In the genomic region with DNA sequence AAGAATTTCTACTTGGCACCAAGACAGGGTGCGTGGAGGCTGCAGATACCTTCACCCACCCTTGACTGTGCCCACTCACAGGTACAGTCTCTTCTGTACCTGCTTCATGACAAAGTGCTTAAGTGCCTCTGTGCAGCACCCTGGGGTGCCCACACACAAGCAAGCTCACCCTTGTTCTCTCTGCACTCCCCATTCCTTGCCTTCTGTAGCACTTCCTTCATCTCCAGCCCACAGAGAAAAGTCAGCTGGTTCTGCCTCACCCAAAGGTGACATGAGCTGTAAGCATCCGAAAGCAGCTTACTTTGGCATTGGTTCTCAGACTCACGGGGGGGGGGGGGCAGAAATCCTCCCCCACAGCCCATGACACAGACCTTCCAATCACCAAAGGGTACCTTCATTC, we compare ENCODE assay signal across 26 mouse cellular contexts. TPM values are rescaled to one million over a fixed set of nuclear protein-coding genes. Genes with fewer than 3 reads are reported as not detected.
DNase-seq lines count a peak whose midpoint lies in the region; ATAC-seq lines count a peak whose summit lies in the region.
"Had no signal": no experiment of that assay in that cellular context is flagged by ENCODE, and none has a peak within 500 bp of the region (broad histone marks: within the 10 kb centered on the region; RNA-seq: fewer than 3 reads in every experiment).

No protein-coding gene starts in this region.

- H3K9me3 ChIP-seq in forebrain, embryonic 10.5 days = no peaks in the 10 kb centered on the region
- no peaks in the 10 kb centered on the region for H3K9me3 ChIP-seq in forebrain, embryonic 16.5 days (ENCODE audit: control insufficient read depth, low read length)
- H3K9me3 ChIP-seq: embryonic facial prominence, embryonic 13.5 days; embryonic facial prominence, embryonic 15.5 days; forebrain, embryonic 13.5 days; forebrain, embryonic 15.5 days; G1E had no signal

- H3K4me2 ChIP-seq in forebrain, embryonic 16.5 days (ENCODE audit: low read length) = no peak overlapping the region
- H3K4me2 ChIP-seq: embryonic facial prominence, embryonic 13.5 days; embryonic facial prominence, embryonic 15.5 days; forebrain, embryonic 13.5 days; forebrain, embryonic 15.5 days had no signal

- WGBS in forebrain, embryonic 10.5 days = 84% methylated on average over 3 of the region's 3 CpGs
- WGBS in forebrain, embryonic 16.5 days = 82% methylated on average over 3 of the region's 3 CpGs

- H3K27ac ChIP-seq in forebrain, embryonic 10.5 days = peak overlapping the region; percentile 51; the same call in 1 of the 2 replicates
- no peak overlapping the region for H3K27ac ChIP-seq in forebrain, embryonic 16.5 days (ENCODE audit: low read length)
- H3K27ac ChIP-seq: embryonic facial prominence, embryonic 13.5 days; embryonic facial prominence, embryonic 15.5 days; forebrain, embryonic 13.5 days; forebrain, embryonic 15.5 days had no signal

- no peak overlapping the region for H3K9ac ChIP-seq in forebrain, embryonic 16.5 days (replicated peaks; ENCODE audit: low read depth, low read length)
- H3K9ac ChIP-seq: embryonic facial prominence, embryonic 13.5 days; embryonic facial prominence, embryonic 15.5 days; forebrain, embryonic 13.5 days; forebrain, embryonic 15.5 days had no signal

- H3K4me1 ChIP-seq in forebrain, embryonic 10.5 days = peaks cover 12% of the 10 kb centered on the region; the same call in 1 of the 2 replicates
- peaks cover 6% of the 10 kb centered on the region; the same call in 1 of the 2 replicates for H3K4me1 ChIP-seq in forebrain, embryonic 16.5 days (replicated peaks; ENCODE audit: control insufficient read depth, insufficient read depth, low read length)
- H3K4me1 ChIP-seq: embryonic facial prominence, embryonic 13.5 days; embryonic facial prominence, embryonic 15.5 days; forebrain, embryonic 15.5 days had no signal

- peaks cover 42% of the 10 kb centered on the region for H3K36me3 ChIP-seq in forebrain, embryonic 10.5 days (replicated peaks)
- no peaks in the 10 kb centered on the region for H3K36me3 ChIP-seq in forebrain, embryonic 16.5 days (ENCODE audit: control insufficient read depth, insufficient read depth)
- H3K36me3 ChIP-seq: embryonic facial prominence, embryonic 13.5 days; embryonic facial prominence, embryonic 15.5 days; forebrain, embryonic 15.5 days had no signal

- H3K27me3 ChIP-seq in forebrain, embryonic 10.5 days (ENCODE audit: poor library complexity, severe bottlenecking) = no peaks in the 10 kb centered on the region
- H3K27me3 ChIP-seq in forebrain, embryonic 16.5 days (replicated peaks; ENCODE audit: control insufficient read depth, insufficient read depth, low read length) = no peaks in the 10 kb centered on the region
- H3K27me3 ChIP-seq: CH12.LX; embryonic facial prominence, embryonic 13.5 days; embryonic facial prominence, embryonic 15.5 days; forebrain, embryonic 13.5 days; forebrain, embryonic 15.5 days had no signal

- no peak overlapping the region for H3K4me3 ChIP-seq in forebrain, embryonic 10.5 days
- H3K4me3 ChIP-seq in forebrain, embryonic 16.5 days (replicated peaks; ENCODE audit: low read length) = no peak overlapping the region
- H3K4me3 ChIP-seq: embryonic facial prominence, embryonic 13.5 days; embryonic facial prominence, embryonic 15.5 days; erythroblast, embryonic 14.5 days; forebrain, embryonic 13.5 days; forebrain, embryonic 15.5 days had no signal

- no peak for ATAC-seq in forebrain, embryonic 16.5 days
- ATAC-seq: CD4-positive, CD25-positive, alpha-beta regulatory T cell, adult 4 months; forebrain, embryonic 13.5 days; forebrain, embryonic 15.5 days had no signal

- intact Hi-C loops in left cerebral cortex, postnatal 4 days (cut with DNase I) = no loop called here
- intact Hi-C loops in gastrocnemius, postnatal 14 days (cut with DNase I; ENCODE audit: low total_unique reads) = no loop called here

- DNase-seq in forebrain, embryonic 10.5 days (ENCODE audit: extremely low spot score, low spot score) = no peak
- DNase-seq in left cerebral cortex, adult 11 months (ENCODE audit: low spot score) = peak; percentile 47
- DNase-seq in left cerebral cortex, postnatal 4 days = no peak
- peak; percentile 15 for DNase-seq in NIH3T3 (ENCODE audit: low read depth)
- peak; percentile 60 for DNase-seq in telencephalon, adult 2 months (ENCODE audit: low read depth, low spot score)
- DNase-seq in gastrocnemius, postnatal 14 days = no peak
- DNase-seq: adrenal gland, adult 2 months; adrenal gland, postnatal 10 days; adrenal gland, postnatal 36 days; B cell, adult 2 months; cerebellum, adult 11 months; cerebellum, adult 18-20 months; cerebellum, adult 8-10 months; cerebellum, adult 9-11 months; cerebellum, postnatal 14 days; cerebellum, postnatal 36 days; embryo, embryonic 11 days had no signal

RNA-seq across cellular contexts. Expression of gene Psmg4, which starts 52.1 kb away (rescaled TPM):
- 129 and 133 TPM in 2 replicates for polyA plus RNA-seq in forebrain, embryonic 10.5 days (2016; fragmentation: Nextera tagmentation; extraction: Ambion mirVana)
- 82.3 and 89.0 TPM in 2 replicates for polyA plus RNA-seq in forebrain, embryonic 16.5 days (2015; fragmentation: Nextera tagmentation; extraction: Ambion mirVana)
- total RNA-seq in left cerebral cortex, postnatal 4 days (2021) = 10 to 100 TPM; 45.5 to 46.4 TPM
- total RNA-seq in gastrocnemius, postnatal 14 days (2021) = 10 to 100 TPM; 26.0 to 26.9 TPM

Comparison
In these comparisons a context has a peak if more than half of its experiments do, and no peak if none do; other contexts are left out.
1. DNase-seq: peak in left cerebral cortex, adult 11 months (single experiment), NIH3T3 (single experiment) and telencephalon, adult 2 months (single experiment); none in forebrain, embryonic 10.5 days (single experiment), left cerebral cortex, postnatal 4 days (single experiment) and gastrocnemius, postnatal 14 days (single experiment).